Mouse (Mus musculus): ENCODE measurements around the gene Dnaja3.
"Not testable (repeated sequence)": the region's sequence is repeated elsewhere in the genome, so short reads cannot be mapped to it uniquely, and the experiment has no call there.

The Dnaja3 gene

DNA sequence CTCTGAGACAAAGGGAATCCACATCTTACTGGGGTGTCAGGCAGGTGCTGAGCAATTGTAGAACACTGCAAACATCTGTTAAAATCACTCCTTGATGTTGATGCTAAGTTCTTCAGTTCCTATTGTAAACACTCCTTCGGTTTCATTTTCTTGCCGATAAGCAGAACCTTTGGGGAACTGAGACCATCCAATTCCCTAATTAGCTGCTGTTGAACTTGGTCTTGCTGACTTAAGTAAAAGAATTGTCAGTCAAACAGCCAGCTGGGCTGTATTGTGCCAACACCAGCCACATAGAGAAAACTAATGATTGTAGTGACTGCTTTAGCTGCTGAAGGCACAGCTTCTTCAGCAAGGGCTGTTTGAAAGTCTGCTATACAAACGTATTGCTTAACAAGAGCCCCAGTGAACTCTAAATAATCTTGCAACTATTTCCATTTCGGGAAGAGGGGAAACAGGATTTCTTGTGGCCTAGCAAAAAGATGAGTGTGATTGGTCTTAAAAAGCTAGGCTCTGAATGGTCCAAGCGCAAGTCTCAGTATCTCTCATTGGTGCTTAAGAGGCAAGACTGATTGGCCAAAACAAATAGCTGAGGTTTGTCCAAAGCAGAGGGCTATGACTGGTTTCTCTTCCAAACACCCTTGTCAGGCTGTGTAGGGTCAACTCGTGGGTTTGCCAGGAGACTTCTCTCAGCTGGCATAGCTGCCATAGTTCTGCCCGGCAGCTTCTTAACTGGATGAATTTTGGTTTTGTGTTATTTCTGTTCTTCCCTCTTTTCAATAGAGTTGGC is 82.5 kb downstream of the Dnaja3 start:
- no peak for DNase-seq (ENCODE audit: low read depth, low spot score)

DNA sequence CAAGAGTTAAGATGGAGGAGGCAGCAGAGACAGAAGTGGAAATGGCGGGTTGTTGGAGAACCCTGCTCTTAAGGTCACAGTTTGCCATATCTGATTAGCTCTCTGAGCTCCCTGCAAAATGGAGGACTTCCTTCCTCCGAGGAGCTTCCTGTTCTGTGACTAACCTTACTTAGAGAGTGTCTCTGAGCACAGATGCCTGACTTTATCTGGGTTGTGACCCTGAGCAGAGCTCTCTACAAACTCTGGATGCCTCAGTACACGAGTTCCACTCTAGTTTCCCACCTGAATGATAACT is 83.1 kb downstream of the Dnaja3 start:
- DNase-seq (ENCODE audit: low read depth, low spot score) = no peak

DNA sequence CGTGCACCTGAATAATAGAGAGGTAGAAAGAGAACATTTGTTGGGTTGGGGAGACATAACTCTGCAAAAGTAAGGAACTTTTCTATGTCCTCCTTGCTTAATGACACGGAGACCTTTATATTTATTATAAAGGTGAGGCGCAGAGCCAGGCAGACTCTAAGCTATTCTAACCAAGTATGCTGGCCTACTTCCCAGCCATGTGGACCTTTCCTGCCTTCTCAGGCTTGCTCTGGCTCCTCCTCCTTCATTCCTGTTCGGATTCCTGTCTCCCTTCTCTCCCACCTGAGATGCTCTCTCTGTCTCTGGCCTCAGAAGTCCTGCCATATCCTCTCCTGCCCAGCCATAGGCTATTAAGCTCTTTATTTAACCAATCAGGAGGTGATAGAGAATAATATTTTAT is 85.5 kb downstream of the Dnaja3 start:
- no peak for DNase-seq (ENCODE audit: low read depth, low spot score)

DNA sequence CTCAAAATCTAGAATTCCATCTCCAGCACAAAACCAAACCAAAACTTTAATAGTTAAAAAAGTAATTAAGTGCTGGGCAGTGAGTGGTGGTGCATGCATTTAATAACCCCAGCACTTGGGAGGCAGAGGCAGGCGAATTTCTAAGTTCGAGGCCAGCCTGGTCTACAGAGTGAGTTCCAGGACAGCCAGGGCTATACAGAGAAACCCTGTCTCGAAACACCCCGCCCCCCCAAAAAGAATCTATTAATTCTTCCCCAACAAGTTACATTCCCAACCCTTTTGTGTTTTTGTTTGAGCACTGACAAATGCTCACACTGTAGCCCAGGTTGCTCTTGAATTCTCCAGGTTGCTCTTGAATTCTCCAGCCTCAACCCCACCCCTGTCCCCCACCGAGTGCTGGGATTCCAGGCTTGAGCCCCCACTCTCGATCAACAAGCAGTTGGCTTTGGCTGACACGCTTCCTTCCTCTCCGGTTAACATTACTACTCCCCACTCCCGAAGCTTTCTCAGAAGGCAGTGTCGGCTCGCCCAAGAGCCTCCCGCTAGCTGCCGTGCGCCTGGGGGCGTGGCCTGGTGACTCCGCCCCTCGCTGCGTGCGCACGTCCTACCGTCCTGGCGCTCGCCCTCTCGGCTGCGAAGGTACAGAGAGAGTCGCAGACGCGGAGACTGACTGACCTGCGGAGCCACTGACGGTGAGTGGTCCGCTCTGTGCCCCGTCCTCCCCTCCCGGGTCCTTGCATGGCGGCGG is 86.2 kb downstream of the Dnaja3 start, which contains the start of gene Hmox2:
TSS of gene Hmox2 (plus strand) at position 582 of the 748 bp plus-strand sequence.
- peak; percentile 70 for DNase-seq (ENCODE audit: low read depth, low spot score)

DNA sequence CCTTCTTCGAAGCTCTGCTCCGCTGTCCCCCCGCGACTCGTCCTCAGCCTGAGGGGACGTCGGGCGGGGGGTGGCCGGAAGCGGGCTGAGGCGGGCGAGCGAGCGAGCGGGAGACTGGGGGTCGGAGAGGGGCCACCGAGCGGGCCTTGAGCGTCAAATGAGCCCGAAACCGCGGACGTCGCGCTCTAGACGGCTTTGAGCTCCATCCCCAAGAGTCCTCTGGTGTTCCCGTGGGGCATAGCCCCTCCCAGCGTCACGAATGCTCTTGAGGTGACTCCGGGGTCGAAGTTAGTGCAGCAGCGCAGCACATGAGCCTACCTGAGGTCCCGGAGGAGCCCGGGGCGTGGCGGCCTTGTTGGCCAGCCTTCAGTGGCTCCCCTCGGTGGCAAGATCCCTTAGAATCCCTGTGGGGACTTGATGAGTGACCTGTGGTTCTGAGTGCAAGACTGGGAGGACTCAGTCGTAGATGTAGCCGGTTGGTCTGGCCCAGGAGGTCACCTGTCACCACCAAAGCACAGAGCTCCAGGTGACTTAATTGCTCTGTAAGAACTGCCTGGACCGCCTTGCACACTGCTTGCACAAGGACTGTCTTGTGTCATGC is 86.8 kb downstream of the Dnaja3 start:
- no peak for DNase-seq (ENCODE audit: low read depth, low spot score)

DNA sequence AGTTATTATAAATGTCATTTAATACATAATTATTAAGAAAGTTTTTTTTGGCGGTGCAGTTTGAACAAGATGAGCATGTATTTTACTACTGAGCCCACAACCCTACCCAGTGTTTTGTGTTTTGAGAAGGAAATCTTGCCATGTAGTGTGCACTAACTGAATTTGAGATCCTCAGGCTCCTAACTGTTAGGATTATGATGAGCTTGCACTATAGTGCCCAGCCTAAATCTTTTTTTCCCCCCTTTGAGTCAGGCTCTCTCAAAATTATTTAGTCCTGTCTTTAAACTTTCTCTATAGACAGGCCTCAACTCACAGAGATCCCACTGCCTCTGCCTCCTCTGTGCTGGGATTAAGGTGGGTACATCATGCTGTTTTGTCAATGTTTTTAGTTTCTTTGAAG is 87.7 kb downstream of the Dnaja3 start:
- DNase-seq (ENCODE audit: low read depth, low spot score) = no peak

DNA sequence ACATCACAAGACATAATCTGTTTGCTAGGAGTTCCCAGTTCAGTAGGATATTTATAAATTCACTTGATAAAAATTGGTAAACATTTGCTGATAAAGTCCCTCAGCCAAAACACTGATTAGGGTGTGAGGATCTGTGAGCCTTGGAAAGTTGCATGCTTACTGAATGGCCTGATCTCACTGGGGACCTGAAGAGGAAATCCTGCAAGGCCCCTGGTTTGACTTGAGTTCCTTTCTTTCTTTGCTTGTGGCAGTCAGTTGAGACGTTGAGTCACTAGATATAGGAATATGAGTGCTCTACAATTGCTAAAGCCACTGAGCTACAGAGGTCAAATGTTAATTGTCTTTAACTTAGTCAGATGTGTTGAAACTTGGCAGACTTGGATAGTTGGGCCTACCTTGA is 88.2 kb downstream of the Dnaja3 start:
- no peak for DNase-seq (ENCODE audit: low read depth, low spot score)

DNA sequence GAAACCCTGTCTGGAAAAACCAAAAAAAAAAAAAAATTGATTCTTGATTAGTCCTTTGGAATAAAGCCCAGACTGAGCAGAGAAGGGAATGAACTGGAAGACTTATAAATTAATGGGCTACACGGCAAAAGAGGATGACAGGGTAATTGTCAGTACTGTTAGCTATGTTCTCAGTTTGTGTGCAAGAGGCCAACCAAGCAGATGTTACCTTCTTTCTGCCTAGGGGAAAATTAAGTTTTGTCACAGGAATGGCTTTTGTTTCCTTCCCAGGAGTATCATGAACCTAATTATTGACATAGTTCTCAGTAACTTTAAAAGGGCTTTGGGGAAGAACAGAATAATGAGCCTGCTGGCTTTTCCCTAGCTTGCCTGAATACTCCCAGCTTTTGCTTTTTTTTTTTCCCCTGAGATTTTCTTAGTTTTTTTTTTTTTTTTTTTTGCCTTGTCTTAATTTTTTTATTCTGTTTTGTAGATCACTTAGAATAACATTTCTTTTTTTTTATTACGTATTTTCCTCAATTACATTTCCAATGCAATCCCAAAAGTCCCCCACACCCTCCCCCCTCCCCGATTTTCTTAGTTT is 91.1 kb downstream of the Dnaja3 start:
- no peak for DNase-seq (ENCODE audit: low read depth, low spot score)

DNA sequence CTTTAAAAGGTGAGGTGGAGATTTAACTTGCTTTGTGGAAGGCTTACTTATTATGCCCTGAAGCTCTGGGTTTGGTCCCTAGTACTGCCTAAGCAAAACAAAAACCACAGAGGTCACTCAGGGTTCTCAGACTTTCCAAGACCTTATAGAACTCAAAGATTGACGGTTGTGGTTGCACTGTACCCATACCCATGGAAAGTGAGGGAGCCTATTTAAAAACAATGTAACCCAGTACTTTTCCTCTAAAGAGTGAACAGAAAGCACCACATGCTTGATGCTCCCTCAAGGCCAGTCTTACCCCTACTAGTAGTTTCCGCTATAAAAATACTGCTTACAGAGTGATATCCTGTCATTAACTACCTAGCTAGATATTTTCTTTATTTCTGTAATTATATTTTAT is 96.5 kb downstream of the Dnaja3 start:
- DNase-seq (ENCODE audit: low read depth, low spot score) = no peak

DNA sequence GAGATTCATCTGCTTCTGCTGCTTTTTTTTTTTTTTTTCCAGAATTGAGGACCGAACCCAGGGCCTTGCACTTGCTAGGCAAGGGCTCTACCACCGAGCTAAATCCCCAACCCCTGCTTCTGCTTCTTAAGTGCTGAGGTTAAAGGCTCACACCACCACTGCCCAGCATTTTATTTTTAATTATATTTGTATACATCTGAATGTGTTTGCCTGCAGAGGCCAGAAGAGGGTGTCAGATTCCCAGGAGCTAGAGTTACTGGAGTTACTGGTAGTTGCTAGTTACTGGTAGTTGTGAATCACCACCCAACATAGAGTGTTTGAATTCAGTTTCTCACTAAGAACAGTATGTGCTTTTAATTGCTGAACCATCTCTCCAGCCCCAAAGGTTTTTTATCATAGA is 100.2 kb downstream of the Dnaja3 start:
- no peak for DNase-seq (ENCODE audit: low read depth, low spot score)

DNA sequence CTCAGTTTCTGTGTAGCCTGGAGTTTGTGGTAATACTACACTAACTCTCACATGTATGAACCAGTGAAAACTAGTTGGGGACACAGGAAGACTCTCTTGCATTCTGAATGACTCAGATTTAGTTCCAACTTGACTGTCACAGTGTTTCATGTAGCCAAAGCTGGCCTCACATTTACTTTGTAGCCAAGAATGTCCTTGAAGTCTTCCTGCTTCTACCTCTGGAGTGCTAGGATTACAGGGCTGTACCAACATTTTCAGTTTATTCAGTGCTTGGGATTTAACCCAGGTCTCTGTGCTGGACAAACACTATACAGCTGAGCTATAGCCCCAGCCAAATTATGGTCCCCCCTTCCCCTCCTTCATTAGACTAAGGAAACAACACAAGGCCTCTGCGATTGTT is 102.4 kb downstream of the Dnaja3 start:
- DNase-seq (ENCODE audit: low read depth, low spot score) = no peak

DNA sequence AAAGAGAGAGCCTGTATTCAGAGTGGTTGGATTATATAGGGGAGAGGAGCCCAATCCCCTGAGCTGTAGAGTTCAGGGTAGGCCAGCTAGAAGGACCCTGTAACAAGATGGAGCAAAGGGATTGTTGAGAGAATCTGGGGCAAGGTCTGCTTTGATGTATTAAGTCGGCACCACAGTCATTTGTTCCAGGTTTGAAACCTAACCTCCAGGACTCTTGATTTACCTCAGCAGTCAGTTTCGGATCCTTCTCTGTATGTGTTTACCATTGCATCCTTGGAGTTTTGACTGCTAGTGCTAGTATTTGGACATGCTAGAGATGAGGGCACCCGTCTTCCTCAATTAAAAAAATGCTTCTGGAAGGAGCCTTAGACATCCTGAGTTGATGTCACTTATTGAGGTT is 112.4 kb downstream of the Dnaja3 start:
- no peak for DNase-seq (ENCODE audit: low read depth, low spot score)

DNA sequence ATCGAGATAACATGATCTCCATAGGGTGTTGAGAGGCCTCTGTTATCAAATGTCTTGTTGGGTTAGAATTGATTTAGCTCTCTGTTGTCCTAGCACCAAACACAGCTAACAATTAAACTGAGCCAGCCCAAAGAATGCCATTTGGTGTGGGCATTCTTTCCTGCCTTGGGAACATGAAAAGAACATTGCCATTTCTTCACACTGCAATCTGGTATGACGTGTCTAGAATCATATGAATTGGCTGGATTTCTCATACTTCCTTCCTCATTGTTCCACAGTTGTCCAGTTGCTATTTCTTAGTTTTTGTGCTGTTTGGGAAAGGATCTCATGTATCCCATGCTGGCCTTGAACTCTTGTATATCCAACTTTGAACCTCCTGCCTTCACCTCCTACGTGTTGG is 114.3 kb downstream of the Dnaja3 start:
- DNase-seq (ENCODE audit: low read depth, low spot score) = no peak

DNA sequence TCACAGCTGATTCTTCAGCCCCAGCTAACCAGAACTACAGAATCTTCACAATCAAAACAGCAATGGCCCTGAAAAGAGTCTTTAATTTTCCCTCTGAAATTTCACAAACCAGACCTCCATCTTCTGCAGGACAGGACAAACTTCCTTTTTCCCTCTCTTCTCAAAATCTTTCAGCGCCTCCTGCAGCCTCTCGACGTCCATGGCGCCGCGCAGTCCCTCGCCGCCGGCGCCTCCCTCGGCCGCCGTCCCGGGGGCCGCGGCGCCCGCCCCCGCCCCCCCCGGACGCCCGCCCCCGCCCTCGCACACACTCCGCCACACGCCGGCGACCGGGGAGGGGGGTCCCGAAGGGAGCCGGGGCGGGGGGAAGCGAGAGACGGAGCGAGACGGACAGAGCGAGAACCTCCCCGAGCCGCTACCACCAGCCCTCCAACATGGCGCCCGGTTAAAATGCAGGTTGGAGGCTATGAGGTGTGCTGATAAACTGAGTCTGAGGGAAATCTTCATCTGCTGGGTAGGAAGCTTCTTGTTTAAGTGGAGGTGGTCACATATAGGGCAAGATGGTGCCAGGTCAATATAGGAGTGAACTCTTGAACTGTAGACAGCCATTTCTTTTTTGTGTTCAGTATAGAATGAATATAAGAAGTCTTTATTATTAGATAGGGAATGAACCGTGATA is 117.0 kb downstream of the Dnaja3 start:
- DNase-seq (ENCODE audit: low read depth, low spot score) = not testable (repeated sequence)

Measured in telencephalon, adult 2 months (tissue).